Mouse (Mus musculus) stomach, embryonic 16.5 days (tissue): ENCODE measurements at regions not wholly inside any gene's neighbourhood (a gene's known extent, or its start where the extent isn't known, plus 50 kb on each side); places are given as distances from the start of the nearest gene placed in this dataset.

ENCODE experiments used
- ATAC-seq: fragments of 200-750 bp; cut with Nextera tagmentation; 2 replicates; pipeline ENCODE4 v1.8.0; 2017; ENCODE audit warnings: moderate number of reproducible peaks, moderate TSS enrichment; ENCODE audit not compliant: insufficient read depth, low FRiP score
- H3K27ac ChIP-seq: fragments of 300-500 bp; sonication (generic); 2 replicates; pipeline ENCODE4 v1.5.1; 2014; ENCODE audit warnings: low read length
- H3K27me3 ChIP-seq: fragments of 300-500 bp; sonication (generic); 2 replicates; pipeline ENCODE4 v1.6.1; 2014; ENCODE audit warnings: low read length, control low read depth, mixed read lengths; ENCODE audit not compliant: control insufficient read depth, insufficient read depth
- H3K36me3 ChIP-seq: fragments of 300-500 bp; sonication (generic); 2 replicates; pipeline ENCODE4 v1.6.1; 2014; ENCODE audit warnings: low read length; ENCODE audit not compliant: control insufficient read depth, insufficient read depth
- H3K4me1 ChIP-seq: fragments of 300-500 bp; sonication (generic); 2 replicates; pipeline ENCODE4 v1.6.1; 2014; ENCODE audit warnings: low read length, control low read depth, mixed read lengths; ENCODE audit not compliant: control insufficient read depth, insufficient read depth
- H3K4me2 ChIP-seq: fragments of 300-500 bp; sonication (generic); 2 replicates; pipeline ENCODE4 v1.6.1; 2014; ENCODE audit warnings: low read depth, low read length, mixed read lengths
- H3K4me3 ChIP-seq: fragments of 300-500 bp; sonication (generic); replicated peaks from 2 replicates; pipeline ENCODE4 v1.5.1; 2014; ENCODE audit warnings: mild to moderate bottlenecking, low read length
- H3K9ac ChIP-seq: fragments of 300-500 bp; sonication (generic); 2 replicates; pipeline ENCODE4 v1.6.1; 2014; ENCODE audit warnings: low read length
- H3K9me3 ChIP-seq: fragments of 300-500 bp; sonication (generic); replicated peaks from 2 replicates; pipeline ENCODE4 v1.6.1; 2016; ENCODE audit warnings: low read length, control low read depth; ENCODE audit not compliant: control insufficient read depth
- WGBS: fragments of 180-500 bp; shearing (Covaris S2); extraction: QIAGEN DNeasy Blood & Tissue Kit; methylation state at CpG from one replicate; pipeline ENCODE4 v1.1.7; 2014; 5-methylcytosine and 5-hydroxymethylcytosine counted together

GRCm38 (mm10) chr13:52151777-52152176 lies 305.3 kb downstream of the Gadd45g start:
- peaks cover 31% of the 10 kb centered on the region for H3K4me1 ChIP-seq

GRCm38 (mm10) chr13:52152221-52152620 lies 305.7 kb downstream of the Gadd45g start:
- Histone ChIP-seq H3K9ac (peak overlapping the region; percentile 31; the same call in 1 of the 2 replicates), H3K27me3 (no peaks in the 10 kb centered on the region), H3K27ac (peak overlapping the region; percentile 88), H3K4me1 (peaks cover 31% of the 10 kb centered on the region), H3K36me3 (no peaks in the 10 kb centered on the region), H3K9me3 (no peaks in the 10 kb centered on the region), H3K4me3 (no peak overlapping the region), H3K4me2 (peak overlapping the region; percentile 7; the same call in 1 of the 2 replicates)
- ATAC-seq, result no peak
- WGBS, result 25% methylated on average over 4 of the region's 4 CpGs

More at GRCm38 (mm10) chr13:52151777-52152176, 305.3 kb downstream of the Gadd45g start:
- Histone ChIP-seq H3K27me3 (no peaks in the 10 kb centered on the region), H3K27ac (peak overlapping the region; percentile 88), H3K4me2 (no peak overlapping the region; the same call in 1 of the 2 replicates), H3K9ac (peak overlapping the region; percentile 31; the same call in 1 of the 2 replicates), H3K4me3 (no peak overlapping the region), H3K9me3 (no peaks in the 10 kb centered on the region), H3K36me3 (no peaks in the 10 kb centered on the region)
- WGBS, result 47% methylated on average over 11 of the region's 11 CpGs
- ATAC-seq, result peak; percentile 86

- H3K36me3 ChIP-seq, result no peaks in the 10 kb centered on the region
- no peak overlapping the region for H3K4me3 ChIP-seq
- H3K9ac ChIP-seq, result no peak overlapping the region
- no peak overlapping the region for H3K27ac ChIP-seq
- H3K4me2 ChIP-seq, result no peak overlapping the region
- H3K27me3 ChIP-seq, result no peaks in the 10 kb centered on the region
- no peak for ATAC-seq
- 86% methylated on average over 4 of the region's 4 CpGs for WGBS
- H3K9me3 ChIP-seq, result no peaks in the 10 kb centered on the region
- H3K4me1 ChIP-seq, result peaks cover 31% of the 10 kb centered on the region
Measured at GRCm38 (mm10) chr13:52153030-52153429, 306.6 kb downstream of the Gadd45g start.

- Histone ChIP-seq H3K4me3 (no peak overlapping the region), H3K4me1 (peaks cover 31% of the 10 kb centered on the region), H3K9me3 (no peaks in the 10 kb centered on the region), H3K36me3 (no peaks in the 10 kb centered on the region), H3K9ac (no peak overlapping the region), H3K27ac (no peak overlapping the region), H3K4me2 (no peak overlapping the region), H3K27me3 (no peaks in the 10 kb centered on the region)
- WGBS, result 58% methylated on average over 4 of the region's 4 CpGs
- no peak for ATAC-seq
Measured at GRCm38 (mm10) chr13:52153576-52153975, 307.1 kb downstream of the Gadd45g start.

DNA sequence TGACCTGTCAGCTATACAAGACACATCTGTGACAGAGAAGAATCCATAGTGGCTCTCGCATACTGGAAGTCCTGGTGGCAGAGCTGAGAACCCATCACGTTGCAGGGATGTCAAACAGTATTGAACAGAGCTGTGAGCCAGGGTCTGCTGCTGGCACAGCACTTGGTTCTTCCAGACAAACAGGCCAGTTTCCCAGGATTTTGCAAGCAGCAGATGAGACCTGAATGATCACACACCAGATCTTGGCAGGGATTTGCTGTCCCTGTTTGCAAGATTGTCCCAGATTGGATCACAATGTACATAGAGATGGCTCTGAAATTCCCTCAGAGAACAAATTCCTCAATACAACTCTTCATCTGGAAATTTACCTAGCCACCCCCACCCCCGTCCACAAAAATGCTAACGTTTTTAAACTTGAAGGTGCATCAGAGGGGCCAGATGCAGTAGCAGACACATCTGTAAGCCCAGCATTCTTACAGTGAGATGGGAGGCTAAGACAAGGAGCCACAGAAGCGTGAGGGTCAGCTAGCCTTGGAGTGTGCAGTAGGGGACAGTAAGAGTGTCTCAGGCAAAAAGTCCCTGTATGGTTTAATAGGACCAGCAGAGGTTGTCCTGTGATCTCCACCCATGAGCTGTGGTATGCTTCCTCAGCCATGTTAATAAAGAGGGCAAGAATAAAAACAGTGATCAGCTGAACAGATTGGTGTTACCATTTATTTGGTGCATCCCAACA lies 307.8 kb downstream of the Gadd45g start:
- H3K4me2 ChIP-seq, result no peak overlapping the region; the same call in 1 of the 2 replicates
- no peak overlapping the region; the same call in 1 of the 2 replicates for H3K9ac ChIP-seq
- no peaks in the 10 kb centered on the region for H3K27me3 ChIP-seq
- no peaks in the 10 kb centered on the region for H3K9me3 ChIP-seq
- no peaks in the 10 kb centered on the region for H3K36me3 ChIP-seq
- H3K27ac ChIP-seq, result peak overlapping the region; percentile 56; the same call in 1 of the 2 replicates
- peaks cover 31% of the 10 kb centered on the region for H3K4me1 ChIP-seq
- no peak for ATAC-seq
- WGBS, result 56% methylated on average over 5 of the region's 5 CpGs
- no peak overlapping the region for H3K4me3 ChIP-seq

GRCm38 (mm10) chr13:52154844-52155587 lies 308.5 kb downstream of the Gadd45g start:
- H3K36me3 ChIP-seq, result no peaks in the 10 kb centered on the region
- peak; percentile 79 for ATAC-seq
- 23% methylated on average over 14 of the region's 14 CpGs for WGBS
- no peaks in the 10 kb centered on the region for H3K9me3 ChIP-seq
- H3K27me3 ChIP-seq, result no peaks in the 10 kb centered on the region
- peaks cover 31% of the 10 kb centered on the region for H3K4me1 ChIP-seq
- H3K27ac ChIP-seq, result peak overlapping the region; percentile 56; the same call in 1 of the 2 replicates
- no peak overlapping the region for H3K9ac ChIP-seq
- H3K4me2 ChIP-seq, result peak overlapping the region; percentile 6; the same call in 1 of the 2 replicates
- H3K4me3 ChIP-seq, result no peak overlapping the region

DNA sequence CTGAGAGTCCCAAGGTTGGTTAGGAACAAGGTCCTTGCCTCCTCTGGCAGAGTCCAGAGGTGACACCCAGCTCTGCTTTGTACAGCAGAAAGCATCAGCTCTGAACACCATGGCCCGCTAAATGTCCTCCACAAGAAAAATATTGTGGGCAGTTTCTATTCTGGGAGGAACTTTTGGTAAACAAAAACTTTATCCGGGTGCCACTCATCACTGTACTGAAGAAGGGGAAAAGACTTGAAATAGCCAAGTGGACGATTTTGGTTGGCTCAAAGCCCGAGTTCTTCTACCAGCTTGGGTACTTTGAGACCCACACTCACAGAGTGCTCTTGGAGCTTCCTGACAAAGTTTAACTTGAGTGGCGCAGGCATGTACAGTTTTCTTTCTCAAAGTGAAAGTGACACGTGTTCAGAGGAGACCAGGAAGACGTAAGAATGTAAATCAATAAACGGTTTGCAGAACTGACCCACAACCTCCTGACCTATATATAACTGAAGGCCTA lies 309.2 kb downstream of the Gadd45g start:
- H3K27ac ChIP-seq, result peak overlapping the region; percentile 14; the same call in 1 of the 2 replicates
- no peak overlapping the region for H3K4me3 ChIP-seq

GRCm38 (mm10) chr13:52162676-52163075 lies 316.2 kb downstream of the Gadd45g start:
- no peaks in the 10 kb centered on the region for H3K4me1 ChIP-seq
- no peak overlapping the region for H3K4me3 ChIP-seq
- WGBS, result 88% methylated on average over 7 of the region's 7 CpGs
- H3K27ac ChIP-seq, result no peak overlapping the region
- no peak overlapping the region for H3K4me2 ChIP-seq
- no peak overlapping the region for H3K9ac ChIP-seq
- no peaks in the 10 kb centered on the region for H3K27me3 ChIP-seq
- no peaks in the 10 kb centered on the region for H3K9me3 ChIP-seq
- no peak for ATAC-seq
- no peaks in the 10 kb centered on the region for H3K36me3 ChIP-seq

More for the DNA sequence above, 309.2 kb downstream of the Gadd45g start:
- H3K36me3 ChIP-seq, result no peaks in the 10 kb centered on the region
- WGBS, result 40% methylated on average over 8 of the region's 8 CpGs
- H3K9me3 ChIP-seq, result no peaks in the 10 kb centered on the region
- H3K4me2 ChIP-seq, result 0 out of 2 replicates have a peak overlapping the region, but pooled peaks have one; percentile 6
- H3K4me1 ChIP-seq, result peaks cover 31% of the 10 kb centered on the region
- ATAC-seq, result no peak
- H3K9ac ChIP-seq, result no peak overlapping the region
- no peaks in the 10 kb centered on the region for H3K27me3 ChIP-seq

DNA sequence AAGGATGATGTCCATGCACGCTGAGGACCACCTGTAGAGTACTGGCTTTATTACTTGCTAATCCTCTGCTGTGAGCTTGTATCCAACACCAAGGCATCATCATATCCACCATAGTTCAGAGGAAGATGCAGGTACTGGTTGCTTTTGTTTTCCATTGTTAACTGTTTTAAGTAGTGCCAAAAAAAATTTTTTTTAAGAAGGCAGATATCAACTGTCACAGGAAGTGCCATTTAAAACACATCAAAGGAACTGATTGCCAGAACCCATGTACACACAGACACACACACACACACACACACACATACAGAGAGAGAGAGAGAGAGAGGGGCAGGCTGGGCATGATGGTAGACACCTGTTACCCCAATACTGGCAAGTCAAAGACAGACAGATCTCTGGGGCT lies 319.1 kb downstream of the Gadd45g start:
- Histone ChIP-seq H3K27ac (no peak overlapping the region), H3K36me3 (no peaks in the 10 kb centered on the region), H3K27me3 (no peaks in the 10 kb centered on the region), H3K9ac (no peak overlapping the region), H3K4me2 (no peak overlapping the region), H3K4me1 (no peaks in the 10 kb centered on the region), H3K9me3 (no peaks in the 10 kb centered on the region), H3K4me3 (no peak overlapping the region)
- 84% methylated on average over 1 of the region's 1 CpGs for WGBS
- no peak for ATAC-seq
